Mouse (Mus musculus): ENCODE results near the gene Ift20. TPM values are rescaled to one million over a fixed set of nuclear protein-coding genes. Genes with fewer than 3 reads are reported as not detected.
"Not testable (repeated sequence)": the region's sequence is repeated elsewhere in the genome, so short reads cannot be mapped to it uniquely, and the experiment has no call there.

The Ift20 gene
- polyA plus RNA-seq, 1 experiment from 2014 or later = 108 TPM

DNA sequence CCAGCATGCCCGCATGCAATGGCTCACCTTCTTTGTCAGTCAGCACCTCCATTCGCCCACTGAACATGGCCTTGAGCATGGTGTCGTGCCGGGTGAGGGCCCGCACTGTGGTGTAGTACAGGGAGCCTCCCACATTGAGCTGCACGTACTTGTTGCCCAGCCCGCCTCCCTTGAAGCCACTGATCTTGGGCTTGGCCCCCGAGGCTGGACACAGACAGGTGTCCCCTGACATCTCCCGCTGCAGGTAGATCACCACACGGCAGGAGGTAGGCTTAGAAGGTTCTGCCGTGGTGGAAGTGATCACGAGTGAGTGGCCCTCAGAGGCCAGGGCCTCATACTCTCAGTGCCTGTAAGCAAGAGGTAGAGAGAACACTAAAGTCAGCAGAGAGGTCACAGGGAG, 6.2 kb upstream of the Ift20 start:
- peaks cover 6% of the 10 kb centered on the region for H3K4me1 ChIP-seq
- 94% methylated on average over 12 of the region's 12 CpGs for WGBS
- no peak for ATAC-seq (ENCODE audit: low FRiP score)
- H3K27me3 ChIP-seq = no peaks in the 10 kb centered on the region
- no peak overlapping the region for H3K4me2 ChIP-seq (replicated peaks)
- H3K4me3 ChIP-seq = no peak overlapping the region
- H3K9ac ChIP-seq = no peak overlapping the region
- no peaks in the 10 kb centered on the region for H3K9me3 ChIP-seq (replicated peaks)
- peaks cover 53% of the 10 kb centered on the region for H3K36me3 ChIP-seq
- H3K27ac ChIP-seq = no peak overlapping the region

DNA sequence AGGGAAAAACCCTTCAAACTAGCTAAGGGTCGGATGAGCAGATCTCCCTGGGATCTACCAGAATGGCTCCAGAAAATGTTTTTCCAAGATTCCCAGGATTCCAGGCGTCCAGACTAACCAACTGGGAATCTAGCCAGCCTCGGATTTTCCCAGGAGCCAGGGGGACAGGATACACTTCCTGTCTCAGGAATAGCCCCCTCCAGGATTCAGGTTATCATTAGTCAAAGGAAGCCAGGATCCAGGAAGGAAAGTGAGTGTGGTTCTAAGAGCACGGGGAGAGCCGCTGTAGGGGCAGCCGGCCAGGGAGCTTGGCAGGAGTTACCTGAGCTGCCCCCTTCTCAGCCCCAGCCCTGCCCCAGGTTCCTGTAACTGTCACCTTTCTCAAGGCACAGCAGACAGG, 5.1 kb upstream of the Ift20 start:
- ATAC-seq (ENCODE audit: low FRiP score) = no peak
- 81% methylated on average over 6 of the region's 6 CpGs for WGBS
- H3K27ac ChIP-seq = no peak overlapping the region
- H3K4me3 ChIP-seq = no peak overlapping the region
- no peaks in the 10 kb centered on the region for H3K27me3 ChIP-seq
- peaks cover 42% of the 10 kb centered on the region for H3K36me3 ChIP-seq
- H3K4me2 ChIP-seq (replicated peaks) = no peak overlapping the region
- peaks cover 12% of the 10 kb centered on the region for H3K4me1 ChIP-seq
- H3K9me3 ChIP-seq (replicated peaks) = no peaks in the 10 kb centered on the region
- no peak overlapping the region for H3K9ac ChIP-seq

DNA sequence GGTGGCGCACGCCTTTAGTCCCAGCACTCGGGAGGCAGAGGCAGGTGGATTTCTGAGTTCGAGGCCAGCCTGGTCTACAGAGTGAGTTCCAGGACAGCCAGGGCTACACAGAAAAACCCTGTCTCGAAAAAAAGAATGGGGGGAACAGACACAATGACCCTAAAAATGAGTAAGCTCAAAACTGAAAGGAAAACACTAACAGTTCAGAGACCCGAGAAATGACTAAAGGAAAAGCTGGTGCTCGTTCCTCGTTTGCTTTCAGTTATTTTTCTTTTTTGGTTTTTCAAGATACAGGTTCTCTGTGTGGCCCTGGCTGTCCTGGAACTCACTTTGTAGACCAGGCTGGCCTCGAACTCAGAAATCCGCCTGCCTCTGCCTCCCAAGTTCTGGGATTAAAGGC, 4.6 kb upstream of the Ift20 start:
- ATAC-seq (ENCODE audit: low FRiP score); H3K27me3 ChIP-seq; H3K9ac ChIP-seq; H3K9me3 ChIP-seq (replicated peaks); H3K4me3 ChIP-seq; H3K27ac ChIP-seq; H3K4me2 ChIP-seq (replicated peaks): not testable (repeated sequence)
- WGBS = 93% methylated on average over 10 of the region's 10 CpGs
- peaks cover 12% of the 10 kb centered on the region for H3K4me1 ChIP-seq
- peaks cover 38% of the 10 kb centered on the region for H3K36me3 ChIP-seq

DNA sequence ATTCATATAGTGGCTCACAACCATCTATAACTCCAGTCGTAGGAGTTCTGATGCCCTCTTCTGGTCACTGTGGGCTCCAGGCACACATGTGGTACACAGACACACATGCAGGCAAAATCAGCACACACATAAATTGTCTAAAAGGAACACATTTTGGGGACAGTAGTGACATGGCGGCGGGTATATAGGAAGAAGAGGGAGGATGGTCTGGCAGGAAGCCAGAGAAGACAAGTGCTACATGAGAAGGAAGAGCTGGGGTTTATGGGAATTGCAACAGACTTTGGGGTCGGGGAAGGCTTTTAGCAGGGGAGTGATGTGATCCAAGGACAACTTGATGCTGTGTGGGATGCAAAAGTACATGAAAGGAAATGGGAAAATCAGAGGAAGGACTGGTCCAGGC, 1.6 kb upstream of the Ift20 start:
- Histone ChIP-seq H3K4me2 (replicated peaks) (peak overlapping the region; percentile 76), H3K36me3 (peaks cover 21% of the 10 kb centered on the region), H3K9me3 (replicated peaks) (no peaks in the 10 kb centered on the region), H3K4me3 (peak overlapping the region; percentile 80; the same call in 1 of the 2 replicates), H3K4me1 (peaks cover 25% of the 10 kb centered on the region), H3K27me3 (no peaks in the 10 kb centered on the region), H3K27ac (no peak overlapping the region), H3K9ac (no peak overlapping the region)
- no peak for ATAC-seq (ENCODE audit: low FRiP score)
- 92% methylated on average over 4 of the region's 4 CpGs for WGBS

DNA sequence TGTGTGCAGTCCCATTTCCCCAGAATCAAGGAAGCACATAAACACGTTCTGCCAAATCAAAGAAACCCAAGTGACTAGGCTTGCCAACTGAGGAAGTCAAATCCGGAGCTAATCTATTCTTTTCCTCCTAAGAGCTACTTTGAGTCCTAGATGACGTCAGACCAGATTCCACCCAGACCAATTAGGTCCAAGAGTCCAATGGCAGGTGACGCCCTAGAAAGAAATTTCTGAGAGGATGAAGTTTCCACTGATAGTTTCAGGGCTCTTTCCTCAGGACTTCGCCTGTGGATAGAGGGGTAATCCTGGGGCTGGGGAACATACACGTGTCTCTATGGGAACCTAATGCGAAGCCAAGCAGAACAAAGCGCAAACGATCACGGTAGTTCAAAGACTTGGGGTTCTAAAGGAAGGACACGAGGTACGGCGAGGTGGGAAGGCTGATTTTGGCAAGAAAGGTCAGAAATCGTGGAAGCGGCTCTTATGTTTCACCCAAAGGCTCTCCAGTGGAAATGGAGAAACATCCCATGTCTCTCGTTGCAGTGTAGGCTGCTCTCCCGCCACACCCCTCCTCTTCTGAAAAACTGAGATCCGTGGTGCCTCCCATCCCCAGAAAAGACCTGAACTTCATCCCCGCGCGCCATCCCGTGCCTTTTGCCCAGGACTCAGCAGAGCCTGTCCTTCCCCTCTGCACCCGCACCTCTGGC, 633 bp upstream of the Ift20 start:
- peak; percentile 20 for ATAC-seq (ENCODE audit: low FRiP score)
- Histone ChIP-seq H3K27ac (peak overlapping the region; percentile 92), H3K9ac (peak overlapping the region; percentile 77), H3K9me3 (replicated peaks) (no peaks in the 10 kb centered on the region), H3K4me3 (peak overlapping the region; percentile 80), H3K4me1 (peaks cover 25% of the 10 kb centered on the region), H3K36me3 (peaks cover 23% of the 10 kb centered on the region), H3K4me2 (replicated peaks) (peak overlapping the region; percentile 76), H3K27me3 (no peaks in the 10 kb centered on the region)
- under 1% methylated on average over 23 of the region's 23 CpGs for WGBS

DNA sequence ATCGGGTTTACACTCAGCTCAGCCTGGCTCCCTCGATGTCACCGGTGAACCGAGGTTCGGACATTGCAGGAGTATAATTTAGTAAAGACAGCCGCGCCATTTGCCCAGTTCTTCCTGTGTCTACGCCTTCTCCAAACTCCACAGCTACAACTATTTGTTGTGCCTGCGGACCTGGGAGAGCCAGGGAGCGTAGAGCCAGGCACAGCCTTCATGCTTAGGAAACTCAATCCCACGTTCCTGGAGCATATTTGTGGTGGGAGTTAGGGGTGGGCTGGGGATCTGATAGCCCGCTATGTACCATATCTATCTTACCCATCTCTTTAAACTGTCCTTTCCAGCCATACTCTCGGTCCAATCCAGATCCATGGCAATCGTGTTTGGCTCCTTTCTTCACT, 526 bp downstream of the Ift20 start:
- Histone ChIP-seq H3K27ac (peak overlapping the region; percentile 88), H3K4me1 (peaks cover 25% of the 10 kb centered on the region), H3K9me3 (replicated peaks) (no peaks in the 10 kb centered on the region), H3K4me3 (peak overlapping the region; percentile 80), H3K4me2 (replicated peaks) (peak overlapping the region; percentile 88), H3K27me3 (no peaks in the 10 kb centered on the region), H3K36me3 (peaks cover 33% of the 10 kb centered on the region), H3K9ac (peak overlapping the region; percentile 89)
- WGBS = 2% methylated on average over 14 of the region's 14 CpGs
- ATAC-seq (ENCODE audit: low FRiP score) = no peak

DNA sequence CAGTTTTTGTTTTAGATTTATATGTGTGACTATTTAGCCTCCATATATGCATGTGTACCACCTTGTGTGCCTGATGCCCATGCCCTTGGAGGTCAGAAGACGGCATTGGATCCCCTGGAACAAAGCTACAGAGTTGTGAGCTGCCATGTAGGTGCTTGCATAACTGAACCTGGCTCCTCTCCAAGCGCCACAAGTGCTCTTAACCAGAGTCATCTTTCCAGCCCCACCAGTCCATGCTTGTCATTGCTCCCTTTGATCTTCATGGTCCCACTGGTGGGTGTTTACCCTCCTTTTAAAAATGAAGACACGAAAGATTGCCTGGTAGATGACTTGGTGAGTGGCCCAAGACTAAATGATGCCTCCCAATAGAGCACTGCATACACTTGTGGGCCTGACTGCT, 4.2 kb downstream of the Ift20 start:
- no peaks in the 10 kb centered on the region for H3K9me3 ChIP-seq (replicated peaks)
- H3K27me3 ChIP-seq = no peaks in the 10 kb centered on the region
- ATAC-seq (ENCODE audit: low FRiP score) = no peak
- H3K4me3 ChIP-seq = no peak overlapping the region
- H3K36me3 ChIP-seq = peaks cover 53% of the 10 kb centered on the region
- 95% methylated on average over 3 of the region's 3 CpGs for WGBS
- no peak overlapping the region for H3K27ac ChIP-seq
- H3K4me1 ChIP-seq = peaks cover 15% of the 10 kb centered on the region
- H3K4me2 ChIP-seq (replicated peaks) = no peak overlapping the region
- H3K9ac ChIP-seq = no peak overlapping the region

DNA sequence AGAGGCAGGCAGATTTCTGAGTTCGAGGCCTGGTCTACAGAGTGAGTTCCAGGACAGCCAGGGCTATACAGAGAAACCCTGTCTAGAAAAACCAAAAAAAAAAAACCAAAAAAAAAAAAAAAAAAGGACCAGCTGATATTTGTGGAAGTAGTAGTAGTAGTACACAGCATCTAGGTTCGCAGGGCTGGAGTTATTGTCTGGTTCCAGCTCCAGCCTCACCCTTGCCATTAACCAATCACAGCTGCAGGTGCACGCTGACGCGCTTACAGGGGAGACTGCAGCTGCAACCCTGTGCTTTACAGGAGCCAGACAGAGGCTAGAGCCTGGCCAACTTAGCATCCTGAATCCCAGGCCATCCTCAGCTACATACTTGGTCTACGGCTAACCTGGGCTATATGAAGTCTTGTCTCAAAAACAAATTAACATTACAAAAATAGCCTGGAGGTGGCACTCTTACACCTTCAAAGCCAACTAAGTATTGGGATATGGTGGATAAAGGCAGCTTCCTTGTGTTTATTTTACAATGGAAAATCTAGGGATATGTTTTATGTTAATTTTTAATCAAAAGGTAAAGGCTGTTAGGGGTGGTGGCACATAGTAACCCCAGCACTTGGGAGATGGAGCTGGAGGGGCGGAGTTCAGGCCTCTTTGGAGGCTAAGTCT, 8.4 kb downstream of the Ift20 start:
- H3K27ac ChIP-seq = no peak overlapping the region
- H3K4me1 ChIP-seq = peaks cover 17% of the 10 kb centered on the region

DNA sequence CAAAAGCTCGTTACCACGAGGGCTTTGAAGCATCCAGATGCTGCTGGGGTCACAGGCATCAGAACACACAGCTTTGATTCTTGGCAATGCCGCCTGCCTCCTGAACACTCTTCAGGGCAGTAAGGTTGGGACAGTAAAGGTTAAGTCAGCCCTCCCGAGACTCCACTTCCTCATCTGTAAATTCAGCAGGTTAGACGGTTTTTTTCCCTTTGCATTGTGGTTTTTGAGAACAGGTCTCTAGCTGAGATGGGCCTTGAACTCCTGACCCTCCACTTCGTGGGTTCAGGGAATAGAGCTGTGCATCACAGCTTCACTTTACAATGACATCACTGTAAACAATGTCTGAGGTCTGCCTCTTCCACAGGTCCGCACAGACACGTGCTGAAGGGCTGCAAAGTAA, 9.0 kb downstream of the Ift20 start:
- no peaks in the 10 kb centered on the region for H3K9me3 ChIP-seq (replicated peaks)
- H3K4me2 ChIP-seq (replicated peaks) = no peak overlapping the region
- ATAC-seq (ENCODE audit: low FRiP score) = no peak
- H3K4me3 ChIP-seq = no peak overlapping the region
- no peaks in the 10 kb centered on the region for H3K27me3 ChIP-seq
- WGBS = 74% methylated on average over 8 of the region's 8 CpGs
- H3K9ac ChIP-seq = no peak overlapping the region
- H3K36me3 ChIP-seq = peaks cover 37% of the 10 kb centered on the region
- H3K27ac ChIP-seq = no peak overlapping the region
- peaks cover 21% of the 10 kb centered on the region for H3K4me1 ChIP-seq

More for the DNA sequence above, 8.4 kb downstream of the Ift20 start:
- WGBS = 96% methylated on average over 7 of the region's 7 CpGs
- Histone ChIP-seq H3K9ac (no peak overlapping the region), H3K4me3 (no peak overlapping the region), H3K9me3 (replicated peaks) (no peaks in the 10 kb centered on the region), H3K4me2 (replicated peaks) (no peak overlapping the region), H3K36me3 (peaks cover 43% of the 10 kb centered on the region), H3K27me3 (no peaks in the 10 kb centered on the region)
- no peak for ATAC-seq (ENCODE audit: low FRiP score)

DNA sequence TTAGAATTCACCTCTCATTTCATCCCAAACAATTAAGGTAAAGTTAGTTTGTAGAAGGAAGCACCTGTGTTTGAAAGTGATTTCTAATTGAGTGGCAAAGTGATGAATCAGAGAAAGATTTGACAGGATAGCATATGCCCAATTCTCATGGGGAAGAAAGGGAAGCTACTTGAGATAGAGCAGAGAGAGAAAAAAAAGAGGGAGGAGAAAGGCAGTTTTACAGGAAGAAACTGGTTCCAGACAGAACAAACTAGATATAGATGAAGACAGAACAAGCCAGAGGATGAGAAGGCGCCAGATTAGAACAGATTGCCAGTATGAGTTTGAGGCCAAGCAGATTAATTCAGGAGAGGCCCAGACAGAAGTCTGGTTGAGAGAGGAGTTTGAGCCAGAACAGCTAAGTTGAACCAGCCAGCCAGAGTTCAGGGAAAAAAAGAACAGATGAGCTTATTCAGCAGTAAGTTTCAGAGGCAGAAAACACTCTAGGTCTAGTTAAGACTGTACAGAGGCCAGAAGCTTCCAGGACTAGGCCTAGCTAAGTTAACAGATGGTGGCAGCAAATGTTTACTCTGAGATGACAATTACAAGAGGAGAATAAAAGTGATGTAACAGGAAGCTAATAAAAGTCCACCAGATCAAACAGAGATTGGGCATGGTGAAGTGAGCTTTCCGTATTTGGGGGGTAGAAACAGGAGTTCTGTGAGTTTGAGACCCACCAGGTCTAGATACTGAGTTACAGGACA, 11.7 kb downstream of the Ift20 start:
- H3K27me3 ChIP-seq = no peaks in the 10 kb centered on the region
- H3K4me2 ChIP-seq (replicated peaks) = no peak overlapping the region; the same call in 1 of the 2 replicates
- no peak for ATAC-seq (ENCODE audit: low FRiP score)
- H3K9ac ChIP-seq = no peak overlapping the region
- no peak overlapping the region for H3K4me3 ChIP-seq
- H3K4me1 ChIP-seq = peaks cover 24% of the 10 kb centered on the region
- H3K36me3 ChIP-seq = peaks cover 16% of the 10 kb centered on the region
- no peaks in the 10 kb centered on the region for H3K9me3 ChIP-seq (replicated peaks)
- 0 out of 2 replicates have a peak overlapping the region, but pooled peaks have one; percentile 4 for H3K27ac ChIP-seq
- 94% methylated on average over 2 of the region's 2 CpGs for WGBS

DNA sequence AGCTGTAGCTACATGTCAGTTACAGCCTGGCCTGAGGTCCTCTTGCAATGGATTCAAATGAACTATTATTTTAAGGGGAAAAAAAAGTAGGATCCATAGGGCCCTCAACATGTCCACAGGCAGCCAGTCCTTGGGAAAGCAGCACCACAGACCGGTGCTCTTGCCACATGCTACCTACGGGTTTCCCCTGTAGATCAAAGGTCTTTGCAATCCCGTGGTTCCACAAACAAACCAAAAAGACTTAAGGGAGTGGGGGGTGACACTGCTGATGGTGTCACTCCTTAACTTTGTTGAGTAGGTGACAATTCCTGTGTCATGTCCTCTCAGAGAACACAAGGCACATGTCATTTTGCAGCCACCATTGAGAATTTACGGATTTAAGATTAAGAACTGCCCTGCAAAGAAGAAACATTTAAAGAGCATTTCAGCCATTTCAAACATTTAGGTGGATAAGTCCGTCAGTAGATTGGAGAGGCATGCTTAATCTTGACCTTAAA, 13.4 kb downstream of the Ift20 start:
- Histone ChIP-seq H3K27me3 (no peaks in the 10 kb centered on the region), H3K4me3 (peak overlapping the region; percentile 56), H3K9me3 (replicated peaks) (peaks cover 5% of the 10 kb centered on the region; the same call in 1 of the 2 replicates), H3K9ac (peak overlapping the region; percentile 65; the same call in 1 of the 2 replicates), H3K4me2 (replicated peaks) (peak overlapping the region; percentile 79), H3K27ac (no peak overlapping the region), H3K4me1 (peaks cover 24% of the 10 kb centered on the region), H3K36me3 (peaks cover 4% of the 10 kb centered on the region; the same call in 1 of the 2 replicates)
- 21% methylated on average over 5 of the region's 5 CpGs for WGBS
- no peak for ATAC-seq (ENCODE audit: low FRiP score)

Data from hindbrain, embryonic 12.5 days (tissue).